Mouse (Mus musculus) testis, postnatal 10 days (tissue): ENCODE results near the gene Cdc42ep5.

Source experiments
- DNase-seq: peaks from one replicate; pipeline ENCODE4 v3.0.0; 2021; ENCODE audit warnings: low spot score

Gene Cdc42ep5

GRCm38 (mm10) chr7:4146241-4147180 lies 18.1 kb downstream of the Cdc42ep5 start:
- peak; percentile 49 for DNase-seq

GRCm38 (mm10) chr7:4145552-4146190 lies 19.0 kb downstream of the Cdc42ep5 start:
- DNase-seq, result peak; percentile 68

DNA sequence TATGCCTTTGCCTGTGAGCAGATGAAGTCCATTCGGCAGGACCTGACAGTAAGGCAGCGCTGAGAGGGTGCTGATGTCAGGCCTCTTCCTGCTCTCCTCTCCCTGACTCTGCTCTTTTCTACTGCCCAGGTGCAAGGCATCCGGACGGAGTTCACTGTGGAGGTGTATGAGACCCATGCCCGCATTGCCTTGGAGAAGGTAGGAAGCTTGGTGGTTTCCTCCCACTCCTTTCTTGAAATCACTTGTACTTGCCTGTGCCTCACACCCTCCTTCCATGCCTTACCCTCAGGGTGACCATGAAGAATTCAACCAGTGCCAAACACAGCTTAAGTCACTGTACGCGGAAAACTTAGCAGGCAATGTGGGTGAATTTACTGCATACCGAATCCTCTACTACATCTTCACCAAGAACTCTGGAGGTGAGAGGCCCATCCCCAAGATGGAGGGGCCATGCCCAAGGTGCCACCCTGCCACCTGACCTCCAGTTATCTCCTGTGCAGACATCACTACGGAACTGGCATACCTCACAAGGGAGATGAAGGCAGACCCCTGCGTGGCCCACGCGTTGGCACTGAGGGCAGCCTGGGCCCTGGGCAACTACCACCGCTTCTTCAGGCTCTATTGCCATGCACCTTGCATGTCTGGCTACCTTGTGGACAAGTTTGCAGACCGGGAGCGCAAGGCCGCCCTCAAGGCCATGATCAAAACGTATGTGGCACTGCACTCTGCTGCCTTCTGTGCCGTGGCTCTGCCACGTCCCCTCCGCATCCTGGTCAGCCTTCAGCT lies 19.7 kb downstream of the Cdc42ep5 start:
- peak; percentile 40 for DNase-seq

DNA sequence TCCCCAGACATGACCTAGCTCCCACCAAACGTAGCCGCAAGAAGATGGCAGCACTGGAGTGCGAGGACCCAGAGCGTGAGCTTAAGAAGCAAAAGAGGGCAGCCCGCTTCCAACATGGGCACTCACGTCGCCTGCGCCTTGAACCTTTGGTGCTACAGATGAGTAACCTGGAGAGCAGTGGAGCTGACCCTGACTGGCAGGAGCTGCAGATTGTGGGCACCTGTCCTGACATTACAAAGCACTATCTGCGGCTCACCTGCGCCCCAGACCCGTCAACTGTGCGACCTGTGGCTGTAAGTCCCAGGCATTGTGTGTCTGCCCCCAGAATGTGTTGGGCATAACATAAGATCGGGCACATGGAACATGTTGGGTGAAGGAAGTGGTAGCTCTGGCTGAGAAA lies 20.6 kb downstream of the Cdc42ep5 start:
- DNase-seq, result peak; percentile 43

DNA sequence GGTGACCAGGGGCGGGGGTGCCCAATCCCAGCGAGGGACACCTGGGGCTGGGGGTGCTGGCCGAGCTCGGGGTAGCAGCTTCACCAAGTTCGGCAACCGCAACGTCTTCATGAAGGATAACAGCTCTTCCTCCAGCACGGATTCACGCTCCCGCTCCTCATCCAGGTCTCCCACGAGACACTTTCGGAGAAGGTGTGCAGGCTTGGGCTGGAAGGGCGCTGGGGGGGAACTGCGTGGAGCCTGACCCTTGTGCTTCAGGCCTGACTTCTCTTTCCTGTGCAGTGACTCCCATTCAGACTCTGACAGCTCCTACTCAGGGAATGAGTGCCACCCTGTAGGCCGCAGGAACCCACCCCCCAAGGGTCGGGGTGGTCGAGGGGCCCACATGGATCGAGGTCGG lies 21.2 kb downstream of the Cdc42ep5 start:
- peak; percentile 47 for DNase-seq

- peak; percentile 46 for DNase-seq
Observed at GRCm38 (mm10) chr7:4142796-4143445, 21.7 kb downstream of the Cdc42ep5 start.

DNA sequence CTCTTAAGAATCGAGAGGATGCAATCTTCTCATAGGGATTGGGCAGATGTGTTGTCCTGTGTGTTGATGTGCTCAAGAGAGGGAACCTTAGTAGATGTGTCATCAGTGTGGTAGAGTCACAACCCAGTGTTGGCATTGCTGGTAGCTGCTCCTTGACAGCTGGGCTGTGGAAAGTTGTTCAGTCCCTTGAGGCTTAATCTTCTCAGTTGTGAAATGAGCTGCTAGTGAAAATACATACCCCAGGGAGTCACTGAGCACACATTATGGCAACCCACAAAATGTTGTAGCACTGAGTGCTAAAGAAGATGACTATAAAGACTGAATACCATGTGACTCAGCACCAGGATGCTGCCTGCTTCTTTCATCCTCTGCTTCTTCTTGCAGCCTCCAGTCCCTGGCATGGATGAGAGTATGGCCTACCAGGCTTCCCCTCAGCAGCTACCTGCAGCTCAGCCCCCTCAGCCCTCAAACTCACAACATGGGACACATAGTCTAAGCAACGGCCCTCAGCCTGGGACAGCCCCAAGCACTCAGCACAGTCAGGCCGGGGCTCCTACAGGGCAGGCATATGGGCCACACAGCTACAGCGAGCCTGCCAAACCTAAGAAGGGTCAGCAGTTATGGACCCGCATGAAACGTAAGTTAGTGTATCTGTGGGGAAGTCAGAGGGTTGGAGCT lies 22.9 kb downstream of the Cdc42ep5 start:
- DNase-seq, result peak; percentile 39

GRCm38 (mm10) chr7:4139391-4139790 lies 25.3 kb downstream of the Cdc42ep5 start:
- peak; percentile 33 for DNase-seq

- DNase-seq, result peak; percentile 38
Observed at GRCm38 (mm10) chr7:4138671-4139070, 26.0 kb downstream of the Cdc42ep5 start.

GRCm38 (mm10) chr7:4138181-4138580 lies 26.5 kb downstream of the Cdc42ep5 start:
- no peak for DNase-seq

- no peak for DNase-seq
Observed at GRCm38 (mm10) chr7:4137746-4138145, 26.9 kb downstream of the Cdc42ep5 start.

DNA sequence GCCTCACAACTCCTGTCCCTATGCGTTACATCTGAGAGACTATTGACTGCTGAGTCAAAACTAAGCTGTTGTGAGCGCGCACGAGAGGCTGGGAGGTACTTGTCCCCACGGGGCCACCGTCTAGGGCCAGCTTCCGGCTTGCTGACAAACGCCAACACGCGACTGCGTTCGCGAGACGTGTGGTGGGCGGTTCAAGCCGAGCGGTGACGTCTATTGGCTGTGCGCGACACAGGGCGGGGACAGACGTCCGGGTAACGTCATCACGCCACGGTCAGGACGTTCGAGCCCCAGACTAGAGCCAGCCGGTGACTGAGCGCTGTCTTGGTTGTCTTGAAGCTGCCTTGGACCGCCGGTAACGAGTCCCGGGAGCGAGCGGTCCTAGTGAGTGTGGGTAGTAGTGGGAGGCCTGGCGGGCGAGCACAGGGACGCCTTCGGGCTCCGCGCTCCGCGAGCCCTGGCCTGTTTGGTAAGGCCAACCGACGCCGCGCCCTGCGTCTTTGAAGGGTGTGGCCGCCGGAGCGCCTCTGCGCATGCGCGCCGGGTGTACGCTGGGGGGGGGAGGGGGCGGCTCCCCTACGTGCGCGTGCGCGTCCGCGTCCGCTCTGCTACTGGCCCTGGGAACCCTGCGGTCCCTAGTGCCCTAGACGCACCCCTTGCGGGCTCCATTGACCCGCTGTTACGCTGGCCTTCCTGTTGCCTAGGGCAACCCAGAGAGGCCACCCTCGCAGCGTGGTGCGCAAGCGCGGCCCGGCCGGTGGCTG lies 27.7 kb downstream of the Cdc42ep5 start, which contains the start of gene Leng8:
Leng8 (plus strand) TSS at position 269 of the 761 bp plus-strand sequence.
- peak; percentile 97 for DNase-seq

DNA sequence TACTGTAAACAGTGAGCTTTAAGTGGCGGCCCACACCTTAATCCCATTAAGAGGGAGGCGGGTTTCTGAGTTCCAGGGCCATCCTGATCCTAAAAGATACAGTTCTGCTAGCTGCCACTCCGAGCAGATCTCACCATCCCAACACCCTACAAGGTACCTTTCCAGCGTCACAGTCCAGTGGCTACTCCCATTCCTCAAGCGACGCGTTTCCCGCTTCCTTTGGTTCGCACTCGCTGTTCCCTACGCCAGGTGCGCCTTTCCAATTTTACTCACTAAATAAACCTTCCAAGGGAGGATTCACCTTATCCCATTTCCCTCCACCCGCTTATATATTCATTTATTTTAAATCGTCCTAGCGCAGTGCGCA lies 28.3 kb downstream of the Cdc42ep5 start:
- no peak for DNase-seq

DNA sequence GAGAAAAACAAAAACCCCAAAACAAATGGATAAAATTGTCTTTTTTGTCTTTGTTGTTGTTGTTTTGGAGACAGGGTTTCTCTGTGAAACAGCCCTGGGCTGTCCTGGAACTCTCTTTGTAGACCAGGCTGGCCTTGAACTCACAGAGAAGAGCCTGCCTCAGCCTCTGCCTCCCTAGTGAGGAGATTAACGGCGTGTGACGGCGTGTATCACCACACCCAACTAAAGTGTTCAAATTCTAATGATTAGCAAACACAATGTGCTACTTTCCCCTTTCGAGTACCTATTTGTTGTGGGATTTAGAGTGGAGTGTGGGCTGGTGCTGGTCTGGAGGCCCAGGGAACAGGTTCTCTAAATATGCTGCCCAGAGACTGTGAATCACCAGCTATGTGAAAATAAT lies 29.7 kb downstream of the Cdc42ep5 start:
- no peak for DNase-seq

DNA sequence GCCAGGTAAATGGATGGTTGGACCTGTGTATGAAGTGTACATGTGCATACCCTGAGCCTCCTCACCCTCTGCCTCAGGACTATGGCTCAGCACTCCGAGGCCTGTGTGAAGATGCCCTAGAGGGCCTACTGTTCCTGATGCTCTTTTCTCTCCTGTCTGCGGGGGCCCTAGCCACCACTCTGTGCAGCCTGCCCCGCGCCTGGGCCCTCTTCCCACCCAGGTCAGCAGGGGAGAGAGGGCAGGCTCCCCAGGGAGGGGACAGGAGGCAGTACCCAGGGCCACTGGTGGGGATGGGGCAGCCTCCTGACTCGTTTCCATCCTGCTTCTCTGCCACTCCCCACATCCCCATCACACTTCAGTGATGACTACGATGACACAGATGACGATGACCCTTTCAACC lies 31.7 kb downstream of the Cdc42ep5 start:
- peak; percentile 42 for DNase-seq

DNA sequence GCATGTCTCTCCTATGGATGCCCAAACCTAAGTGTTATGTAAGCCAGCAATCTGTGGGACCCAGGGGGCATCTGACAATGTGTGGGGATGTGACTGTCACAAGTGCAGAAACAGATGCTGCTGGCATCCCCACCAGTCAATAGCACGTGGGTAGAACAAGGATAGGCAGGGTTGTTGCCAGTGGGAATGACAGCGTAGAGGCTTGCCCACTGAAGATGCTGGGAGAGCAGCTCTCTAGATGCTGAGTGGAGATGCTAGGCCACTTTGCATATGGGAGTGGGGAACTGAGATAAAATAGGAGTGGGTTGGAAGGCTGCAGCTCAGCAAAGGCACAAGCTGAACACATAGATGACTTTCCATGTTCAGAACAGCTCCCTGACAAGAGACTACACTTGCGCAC lies 32.1 kb downstream of the Cdc42ep5 start:
- DNase-seq, result no peak

GRCm38 (mm10) chr7:4131964-4132363 lies 32.7 kb downstream of the Cdc42ep5 start:
- DNase-seq, result no peak

DNA sequence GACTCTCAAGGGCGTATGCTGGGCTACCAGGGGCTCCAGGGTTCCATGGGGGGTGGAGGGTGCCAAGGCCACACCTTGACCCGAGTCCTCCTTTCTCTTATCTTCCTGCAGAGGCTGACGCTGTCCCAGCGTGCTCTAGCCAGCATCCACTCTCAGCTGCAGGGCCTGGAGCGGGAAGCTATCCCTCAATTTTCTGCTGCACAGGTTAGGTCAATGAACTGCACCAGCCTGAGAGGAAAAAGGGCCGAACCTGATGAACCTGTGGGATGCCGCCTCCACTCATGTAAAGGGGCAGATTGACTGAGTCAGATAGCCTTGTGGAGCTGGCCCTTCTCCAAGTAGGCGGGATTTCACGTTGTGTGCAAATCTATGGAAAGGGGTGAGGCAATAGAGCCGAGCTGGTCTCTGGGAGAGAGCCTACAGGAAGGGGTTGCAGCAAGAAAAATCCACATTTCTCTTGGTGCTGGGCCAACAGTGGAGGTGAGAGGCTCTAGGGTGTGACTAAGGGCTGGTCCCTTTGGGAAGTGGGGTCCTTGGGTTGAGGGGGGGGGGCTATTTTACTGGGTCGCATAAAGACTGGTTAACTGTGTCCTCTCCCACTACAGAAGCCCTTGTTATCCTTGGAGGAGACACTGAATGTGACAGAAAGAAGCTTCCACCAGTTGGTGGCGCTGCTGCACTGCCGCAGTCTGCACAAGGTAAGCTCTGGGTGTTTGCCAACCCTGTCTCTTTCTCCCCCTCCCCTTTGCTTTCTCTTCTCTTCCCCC lies 33.8 kb downstream of the Cdc42ep5 start:
- peak; percentile 92 for DNase-seq

GRCm38 (mm10) chr7:4128860-4129259 lies 35.8 kb downstream of the Cdc42ep5 start:
- peak; percentile 43 for DNase-seq

- DNase-seq, result peak; percentile 37
Observed at GRCm38 (mm10) chr7:4127894-4128293, 36.8 kb downstream of the Cdc42ep5 start.
